Mouse (Mus musculus) bone marrow, adult 2 months (tissue): ENCODE measurements around the gene Rps23. TPM values are rescaled to one million over a fixed set of nuclear protein-coding genes. Genes with fewer than 3 reads are reported as not detected.

Source experiments
- H3K27ac ChIP-seq: fragments of 200-500 bp; 2 replicates; pipeline ENCODE4 v1.5.1; 2012; ENCODE audit warnings: low read depth, mild to moderate bottlenecking, control low read depth, inconsistent platforms, low read length; ENCODE audit not compliant: control insufficient read depth, poor library complexity, insufficient read depth
- H3K4me1 ChIP-seq: fragments of 200-500 bp; 2 replicates; pipeline ENCODE4 v1.6.1; 2011; ENCODE audit warnings: low read length; ENCODE audit not compliant: control insufficient read depth, insufficient read depth
- H3K4me3 ChIP-seq: fragments of 200-500 bp; replicated peaks from 2 replicates; pipeline ENCODE3; 2011; ENCODE audit warnings: mild to moderate bottlenecking, low read depth, low read length, control low read depth; ENCODE audit not compliant: control insufficient read depth
- CTCF ChIP-seq: fragments of 200-500 bp; IDR thresholded peaks from 2 replicates; pipeline ENCODE4 v1.5.1; 2011; ENCODE audit warnings: low read length, control low read depth; ENCODE audit not compliant: control insufficient read depth, insufficient read depth
- POLR2A ChIP-seq: fragments of 200-500 bp; IDR thresholded peaks from 2 replicates; pipeline ENCODE4 v1.6.1; 2011; ENCODE audit warnings: low read depth, mild to moderate bottlenecking, control low read depth, low read length, borderline replicate concordance; ENCODE audit not compliant: control insufficient read depth
- WGBS: fragments of 180-500 bp; shearing (Covaris S2); methylation state at CpG from one replicate; pipeline ENCODE4 v1.1.7; 2018; 5-methylcytosine and 5-hydroxymethylcytosine counted together
- polyA plus RNA-seq: library from polyadenylated mRNA; stranded (reverse); fragments of >200 nt; gene quantifications from 2 replicates; pipeline ENCODE4 v1.2.4, GENCODE M21; 2011; ENCODE audit warnings: low replicate concordance; ENCODE audit not compliant: missing spikeins, insufficient read depth, insufficient read length

The Rps23 gene
- polyA plus RNA-seq, 1 experiment = 269 TPM

GRCm38 (mm10) chr13:90958894-90959293 lies 36.1 kb downstream of the Rps23 start:
- 84% methylated on average over 2 of the region's 2 CpGs for WGBS
- TF ChIP-seq POLR2A = no peak
- H3K4me1 ChIP-seq = no peaks in the 10 kb centered on the region
- H3K4me3 ChIP-seq = no peak overlapping the region
- H3K27ac ChIP-seq = no peak overlapping the region

GRCm38 (mm10) chr13:90960591-90960990 lies 37.8 kb downstream of the Rps23 start:
- Histone ChIP-seq H3K4me3 (no peak overlapping the region), H3K27ac (no peak overlapping the region), H3K4me1 (no peaks in the 10 kb centered on the region)
- TF ChIP-seq POLR2A (no peak), CTCF (no peak)
- 93% methylated on average over 8 of the region's 8 CpGs for WGBS

GRCm38 (mm10) chr13:90962836-90963760 lies 40.3 kb downstream of the Rps23 start:
- 81% methylated on average over 10 of the region's 10 CpGs for WGBS

GRCm38 (mm10) chr13:90964511-90964910 lies 41.8 kb downstream of the Rps23 start:
- Histone ChIP-seq H3K27ac (no peak overlapping the region), H3K4me1 (no peaks in the 10 kb centered on the region), H3K4me3 (no peak overlapping the region)
- no peak for TF ChIP-seq CTCF
- no peak for TF ChIP-seq POLR2A
- WGBS = 66% methylated on average over 4 of the region's 4 CpGs

More at GRCm38 (mm10) chr13:90962836-90963760, 40.3 kb downstream of the Rps23 start:
- H3K4me1 ChIP-seq = no peaks in the 10 kb centered on the region
- no peak for TF ChIP-seq POLR2A
- no peak for TF ChIP-seq CTCF
- no peak overlapping the region for H3K27ac ChIP-seq
- H3K4me3 ChIP-seq = no peak overlapping the region

GRCm38 (mm10) chr13:90965996-90966395 lies 43.2 kb downstream of the Rps23 start:
- WGBS = 86% methylated on average over 8 of the region's 8 CpGs
- no peak overlapping the region for H3K4me3 ChIP-seq
- no peaks in the 10 kb centered on the region for H3K4me1 ChIP-seq
- TF ChIP-seq CTCF = no peak
- no peak for TF ChIP-seq POLR2A
- no peak overlapping the region for H3K27ac ChIP-seq

- Histone ChIP-seq H3K4me3 (no peak overlapping the region), H3K27ac (no peak overlapping the region), H3K4me1 (no peaks in the 10 kb centered on the region)
- TF ChIP-seq CTCF (peak; percentile 65), POLR2A (no peak)
- WGBS = 8% methylated on average over 4 of the region's 4 CpGs
These were observed 44.7 kb downstream of the Rps23 start for GRCm38 (mm10) chr13:90967422-90967821.

GRCm38 (mm10) chr13:90968940-90969339 lies 46.2 kb downstream of the Rps23 start:
- no peak for TF ChIP-seq POLR2A
- no peak for TF ChIP-seq CTCF
- Histone ChIP-seq H3K4me3 (no peak overlapping the region), H3K4me1 (no peaks in the 10 kb centered on the region), H3K27ac (no peak overlapping the region)
- WGBS = 77% methylated on average over 4 of the region's 4 CpGs

GRCm38 (mm10) chr13:90970259-90971017 lies 47.7 kb downstream of the Rps23 start:
- no peaks in the 10 kb centered on the region for H3K4me1 ChIP-seq
- no peak for TF ChIP-seq POLR2A
- TF ChIP-seq CTCF = no peak
- H3K4me3 ChIP-seq = no peak overlapping the region
- WGBS = 82% methylated on average over 10 of the region's 10 CpGs
- H3K27ac ChIP-seq = no peak overlapping the region
